Mouse (Mus musculus) hindbrain, embryonic 16.5 days (tissue): ENCODE results near the gene Gatd1. TPM values are rescaled to one million over a fixed set of nuclear protein-coding genes. Genes with fewer than 3 reads are reported as not detected.

Experiments used
- ATAC-seq: fragments of 200-750 bp; cut with Nextera tagmentation; 2 replicates; pipeline ENCODE4 v1.8.0; 2017; ENCODE audit warnings: moderate TSS enrichment, moderate library complexity
- H3K27ac ChIP-seq: fragments of 300-500 bp; sonication (generic); 2 replicates; pipeline ENCODE4 v1.5.1; 2014; ENCODE audit warnings: low read depth, mild to moderate bottlenecking, control low read depth, low read length, moderate library complexity
- H3K27me3 ChIP-seq: fragments of 300-500 bp; sonication (generic); replicated peaks from 2 replicates; pipeline ENCODE4 v1.6.1; 2014; ENCODE audit warnings: low read length; ENCODE audit not compliant: control insufficient read depth, insufficient read depth
- H3K36me3 ChIP-seq: fragments of 300-500 bp; sonication (generic); 2 replicates; pipeline ENCODE4 v1.6.1; 2014; ENCODE audit warnings: mild to moderate bottlenecking, low read length, moderate library complexity, mixed read lengths; ENCODE audit not compliant: control insufficient read depth, insufficient read depth
- H3K4me1 ChIP-seq: fragments of 300-500 bp; sonication (generic); 2 replicates; pipeline ENCODE4 v1.6.1; 2014; ENCODE audit warnings: low read depth, low read length; ENCODE audit not compliant: control insufficient read depth, insufficient read depth
- H3K4me2 ChIP-seq: fragments of 300-500 bp; sonication (generic); 2 replicates; pipeline ENCODE4 v1.6.1; 2014; ENCODE audit warnings: mild to moderate bottlenecking, low read length, control low read depth, moderate library complexity
- H3K4me3 ChIP-seq: fragments of 300-500 bp; sonication (generic); 2 replicates; pipeline ENCODE4 v1.5.1; 2014; ENCODE audit warnings: mild to moderate bottlenecking, low read length, control low read depth, moderate library complexity
- H3K9ac ChIP-seq: fragments of 300-500 bp; sonication (generic); 2 replicates; pipeline ENCODE4 v1.6.1; 2014; ENCODE audit warnings: low read depth, mild to moderate bottlenecking, control low read depth, low read length, moderate library complexity
- H3K9me3 ChIP-seq: fragments of 300-500 bp; sonication (generic); 2 replicates; pipeline ENCODE4 v1.6.1; 2014; ENCODE audit warnings: mild to moderate bottlenecking, low read length, moderate library complexity; ENCODE audit not compliant: control insufficient read depth
- WGBS: fragments of 180-500 bp; shearing (Covaris S2); extraction: QIAGEN DNeasy Blood & Tissue Kit; methylation state at CpG from one replicate; pipeline ENCODE4 v1.1.7; 2014; 5-methylcytosine and 5-hydroxymethylcytosine counted together
- polyA plus RNA-seq: library from polyadenylated mRNA; unstranded; fragments of >200 nt; fragmentation: Nextera tagmentation; extraction: Ambion mirVana; gene quantifications from 2 replicates; pipeline ENCODE4 v1.2.1, GENCODE M21; 2015

Gene Gatd1
- polyA plus RNA-seq, 1 experiment from 2014 or later, result 51.8 TPM

DNA sequence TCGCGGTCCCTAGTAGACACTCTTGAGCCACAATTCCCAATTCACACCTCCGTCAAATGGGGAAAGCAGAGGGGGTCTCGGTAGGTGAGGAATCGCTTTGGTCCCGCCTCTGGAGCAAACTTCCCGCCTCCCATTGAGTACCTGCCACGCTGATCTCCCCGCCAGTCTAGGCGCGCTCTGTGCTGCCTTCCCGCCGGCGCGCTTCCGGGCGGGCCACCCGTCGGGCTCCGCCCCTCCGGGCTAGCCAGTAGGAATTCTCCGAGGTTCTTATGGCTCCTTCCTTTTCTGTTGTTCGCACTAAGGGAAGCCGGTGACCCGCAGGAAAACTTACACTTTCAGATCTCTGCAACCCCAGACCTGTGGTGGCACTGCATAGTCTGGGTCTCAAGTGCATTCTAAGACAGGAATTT is 29.9 kb upstream of the Gatd1 start, which contains the start of gene Pidd1:
Gene Pidd1 (minus strand): TSS at position 198 of the 410 bp plus-strand sequence.
- Histone ChIP-seq H3K9ac (peak within 1 kb of the TSS; percentile 56), H3K27ac (no peak within 1 kb of the TSS), H3K4me3 (peak within 1 kb of the TSS; percentile 37), H3K36me3 (no peaks in the 10 kb centered on the region), H3K27me3 (no peaks in the 10 kb centered on the region), H3K4me1 (peaks cover 20% of the 10 kb centered on the region), H3K9me3 (no peaks in the 10 kb centered on the region), H3K4me2 (peak within 1 kb of the TSS; percentile 71)
- under 1% methylated on average over 25 of the region's 25 CpGs for WGBS
- ATAC-seq, result no peak

DNA sequence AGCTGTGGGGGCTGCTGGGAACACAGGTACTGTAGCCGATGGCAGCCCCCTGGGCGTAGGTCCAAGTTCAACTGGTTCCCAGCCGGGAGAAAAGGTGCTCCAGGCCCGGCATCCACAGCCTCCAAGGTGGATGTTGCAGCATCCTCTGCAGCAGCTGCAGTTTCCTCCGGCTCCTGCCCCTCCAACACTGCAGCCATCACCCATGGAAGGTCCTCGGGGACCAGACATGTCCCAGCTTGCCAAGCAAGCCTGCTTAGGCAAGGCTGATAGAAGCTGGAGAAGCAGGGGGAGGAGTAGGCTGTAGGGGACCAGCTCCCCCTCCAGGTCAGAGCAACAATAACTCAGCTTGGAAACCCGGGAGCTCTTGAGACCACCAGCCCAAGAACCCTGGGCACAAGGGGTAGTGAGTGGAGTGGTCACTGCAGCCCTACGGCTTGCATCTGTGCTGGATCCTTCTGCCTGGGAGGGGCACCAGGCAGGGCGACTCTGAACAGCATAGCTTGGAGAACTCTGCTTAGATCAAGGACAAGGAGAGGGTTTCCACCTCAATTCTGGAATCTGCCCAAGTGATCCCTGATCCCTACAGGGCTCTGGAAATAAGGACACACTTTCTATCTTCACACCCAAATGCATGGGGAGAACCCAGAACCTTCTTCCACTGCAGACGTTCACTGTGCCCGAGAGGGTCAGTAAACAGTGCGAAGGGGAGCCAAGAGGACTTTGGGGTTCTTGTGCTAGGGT is 29.3 kb upstream of the Gatd1 start:
- H3K27ac ChIP-seq, result no peak overlapping the region
- H3K4me2 ChIP-seq, result peak overlapping the region; percentile 71
- no peaks in the 10 kb centered on the region for H3K27me3 ChIP-seq
- H3K36me3 ChIP-seq, result no peaks in the 10 kb centered on the region; the same call in 1 of the 2 replicates
- WGBS, result 32% methylated on average over 12 of the region's 12 CpGs
- peak overlapping the region; percentile 56 for H3K9ac ChIP-seq
- H3K9me3 ChIP-seq, result no peaks in the 10 kb centered on the region
- H3K4me3 ChIP-seq, result peak overlapping the region; percentile 37
- ATAC-seq, result no peak
- H3K4me1 ChIP-seq, result peaks cover 14% of the 10 kb centered on the region

DNA sequence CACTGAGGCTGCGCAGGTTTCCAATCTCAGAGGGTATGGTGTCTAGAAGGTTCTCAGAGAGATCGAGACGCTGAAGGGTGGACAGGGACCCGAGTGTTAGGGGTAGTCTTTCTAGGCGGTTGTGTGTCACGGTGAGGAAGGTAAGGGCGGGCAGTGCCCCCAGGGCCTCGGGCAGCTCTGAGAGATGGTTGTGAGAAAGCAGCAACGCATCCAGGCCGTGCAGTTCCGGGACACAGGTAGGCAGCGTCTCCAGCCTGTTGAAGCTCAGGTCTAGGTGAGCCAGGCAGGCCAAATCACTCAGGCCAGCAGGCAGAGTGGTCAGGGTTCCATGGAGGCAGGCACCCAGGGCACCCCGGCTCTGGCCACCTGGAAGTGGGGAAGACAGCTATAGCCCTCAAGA is 28.3 kb upstream of the Gatd1 start:
- ATAC-seq, result no peak
- H3K27me3 ChIP-seq, result no peaks in the 10 kb centered on the region
- H3K4me3 ChIP-seq, result no peak overlapping the region
- H3K9ac ChIP-seq, result no peak overlapping the region; the same call in 1 of the 2 replicates
- H3K27ac ChIP-seq, result no peak overlapping the region
- no peaks in the 10 kb centered on the region for H3K9me3 ChIP-seq
- H3K36me3 ChIP-seq, result no peaks in the 10 kb centered on the region; the same call in 1 of the 2 replicates
- H3K4me2 ChIP-seq, result no peak overlapping the region; the same call in 1 of the 2 replicates
- WGBS, result 93% methylated on average over 13 of the region's 13 CpGs
- peaks cover 12% of the 10 kb centered on the region for H3K4me1 ChIP-seq

DNA sequence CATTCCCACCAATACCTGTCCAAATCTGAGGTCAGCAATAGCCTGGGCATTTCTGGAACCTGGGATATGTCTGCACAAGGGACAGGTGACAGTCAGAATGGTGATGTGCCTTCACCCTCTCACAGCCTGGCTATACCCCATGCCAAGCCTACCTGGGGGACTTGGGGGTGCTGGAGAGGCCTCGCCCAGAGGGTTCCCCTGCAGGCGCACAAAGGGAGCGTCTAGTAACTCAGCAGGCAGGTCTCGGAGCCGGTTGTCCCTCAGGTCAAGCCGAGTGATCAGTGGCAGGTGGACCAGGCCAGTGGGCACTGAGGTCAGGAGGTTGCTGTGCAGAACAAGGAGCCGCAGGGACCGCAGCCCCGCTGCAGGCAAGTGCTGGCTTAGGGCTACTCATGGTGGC is 27.5 kb upstream of the Gatd1 start:
- 90% methylated on average over 9 of the region's 9 CpGs for WGBS
- no peaks in the 10 kb centered on the region; the same call in 1 of the 2 replicates for H3K36me3 ChIP-seq
- H3K9ac ChIP-seq, result no peak overlapping the region
- peaks cover 14% of the 10 kb centered on the region for H3K4me1 ChIP-seq
- ATAC-seq, result no peak
- H3K4me2 ChIP-seq, result no peak overlapping the region
- H3K27ac ChIP-seq, result no peak overlapping the region
- H3K4me3 ChIP-seq, result no peak overlapping the region
- H3K27me3 ChIP-seq, result no peaks in the 10 kb centered on the region
- no peaks in the 10 kb centered on the region for H3K9me3 ChIP-seq

DNA sequence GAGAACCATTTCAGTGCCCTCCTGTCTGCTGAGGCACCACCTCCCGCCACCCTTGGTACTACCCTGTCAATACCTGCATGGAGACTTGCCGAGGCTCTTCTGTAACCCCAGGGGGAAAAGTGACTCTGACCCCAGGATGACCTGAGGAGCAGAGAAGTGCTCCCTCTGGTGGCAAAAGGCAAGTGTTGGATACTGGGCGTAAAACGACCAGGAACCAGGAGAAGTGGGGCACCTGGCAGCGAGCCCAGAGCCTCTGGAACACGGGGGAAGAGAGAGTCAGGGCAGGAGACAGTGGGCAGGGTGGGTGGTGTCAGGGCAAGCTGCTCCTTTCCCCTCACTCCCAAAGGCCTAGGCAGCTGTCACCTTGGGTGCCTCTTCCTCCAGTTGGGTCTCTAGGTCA is 26.7 kb upstream of the Gatd1 start:
- no peaks in the 10 kb centered on the region for H3K9me3 ChIP-seq
- 28% methylated on average over 6 of the region's 6 CpGs for WGBS
- no peaks in the 10 kb centered on the region for H3K27me3 ChIP-seq
- no peak overlapping the region for H3K4me2 ChIP-seq
- no peak for ATAC-seq
- H3K27ac ChIP-seq, result no peak overlapping the region
- H3K4me3 ChIP-seq, result no peak overlapping the region
- H3K9ac ChIP-seq, result no peak overlapping the region
- H3K36me3 ChIP-seq, result no peaks in the 10 kb centered on the region; the same call in 1 of the 2 replicates
- peaks cover 17% of the 10 kb centered on the region for H3K4me1 ChIP-seq

DNA sequence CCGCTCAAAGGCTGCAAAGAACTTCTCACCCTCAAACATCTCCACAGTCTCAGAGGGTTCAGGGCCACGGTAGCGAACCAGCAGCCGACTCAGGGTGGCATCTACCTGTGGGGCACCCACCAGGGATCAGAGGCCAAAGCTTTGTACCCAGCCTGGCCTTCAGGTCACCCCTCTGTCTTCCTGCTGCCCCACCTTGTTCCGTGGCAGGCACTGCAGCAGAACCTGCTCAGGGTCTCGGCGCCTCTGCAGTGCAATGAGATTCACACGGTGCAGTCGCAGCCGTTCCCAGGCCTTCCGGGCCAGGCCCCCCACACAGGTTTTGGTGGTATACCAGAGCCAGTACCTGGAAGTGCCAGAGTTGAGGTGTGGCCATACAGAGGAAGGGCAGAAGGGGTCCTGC is 25.9 kb upstream of the Gatd1 start:
- H3K36me3 ChIP-seq, result no peaks in the 10 kb centered on the region; the same call in 1 of the 2 replicates
- H3K4me1 ChIP-seq, result peaks cover 20% of the 10 kb centered on the region
- ATAC-seq, result no peak
- H3K9me3 ChIP-seq, result no peaks in the 10 kb centered on the region
- H3K4me3 ChIP-seq, result no peak overlapping the region
- no peaks in the 10 kb centered on the region for H3K27me3 ChIP-seq
- no peak overlapping the region for H3K9ac ChIP-seq
- H3K4me2 ChIP-seq, result no peak overlapping the region
- WGBS, result 96% methylated on average over 11 of the region's 11 CpGs
- no peak overlapping the region for H3K27ac ChIP-seq

DNA sequence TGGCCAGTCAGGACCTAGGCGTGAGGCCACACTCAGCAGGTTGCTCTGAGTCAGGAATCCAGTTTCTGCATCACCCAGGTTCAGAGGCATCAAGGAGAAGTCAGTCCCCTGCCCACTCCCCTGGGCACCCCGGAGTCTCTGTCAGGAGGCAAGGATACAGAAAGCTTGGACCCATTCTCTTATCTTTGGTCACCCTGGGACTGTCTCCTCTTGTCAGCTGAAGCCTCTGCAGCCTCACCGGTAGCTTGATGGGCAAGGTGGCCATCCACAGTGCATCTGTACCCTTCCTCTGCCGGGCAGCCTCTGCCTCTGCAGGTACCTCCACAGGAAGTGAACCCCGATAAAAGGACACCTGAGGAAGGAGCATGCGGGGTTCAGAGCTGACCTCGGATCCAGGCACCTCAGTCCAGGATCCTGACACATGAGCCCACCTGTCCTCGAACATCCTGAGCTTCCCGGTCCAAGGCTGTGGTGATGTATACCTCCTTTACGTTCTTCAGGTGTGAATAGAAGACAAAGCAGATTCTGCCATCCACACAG is 25.3 kb upstream of the Gatd1 start:
- Histone ChIP-seq H3K36me3 (no peaks in the 10 kb centered on the region; the same call in 1 of the 2 replicates), H3K4me2 (no peak overlapping the region), H3K4me1 (peaks cover 22% of the 10 kb centered on the region), H3K4me3 (no peak overlapping the region), H3K27me3 (no peaks in the 10 kb centered on the region), H3K9ac (no peak overlapping the region), H3K27ac (no peak overlapping the region), H3K9me3 (no peaks in the 10 kb centered on the region)
- no peak for ATAC-seq
- 96% methylated on average over 10 of the region's 10 CpGs for WGBS

DNA sequence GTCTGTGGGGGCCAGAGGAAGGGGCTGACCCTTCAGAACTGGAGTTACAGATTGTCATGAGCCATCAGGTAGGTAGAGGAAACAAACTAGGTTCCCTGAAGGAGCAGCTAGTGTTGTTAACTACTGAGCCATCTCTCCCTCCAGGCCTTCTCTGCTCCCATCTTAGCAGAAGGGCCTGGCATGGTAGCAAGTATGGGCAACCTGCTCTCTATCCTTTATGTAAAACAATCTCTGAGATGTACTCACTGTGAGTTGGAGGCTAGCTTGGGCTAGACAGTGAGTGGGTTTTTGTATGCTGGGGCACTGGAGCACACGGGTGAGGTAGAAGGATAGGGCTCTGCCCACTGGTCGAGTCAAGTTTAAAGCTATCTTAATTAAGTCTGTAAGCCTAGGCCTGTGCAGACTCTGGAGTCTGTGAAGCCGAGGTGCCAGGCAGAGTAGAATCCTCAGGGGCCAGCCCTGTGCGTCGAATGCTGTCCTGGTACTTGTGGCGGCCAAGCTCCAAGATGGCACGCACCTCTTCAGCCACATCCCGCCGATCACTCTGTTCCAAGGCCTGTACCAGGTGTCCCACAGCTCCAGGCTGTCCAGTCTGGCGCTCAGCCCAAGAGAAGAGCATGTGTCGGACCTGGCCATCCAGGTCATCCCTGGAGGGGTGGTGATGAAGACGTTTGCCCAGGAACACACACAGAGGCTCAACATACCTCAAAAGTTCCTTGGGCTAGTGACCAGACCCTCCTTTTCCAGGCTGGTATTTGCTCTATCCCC is 24.4 kb upstream of the Gatd1 start:
- Histone ChIP-seq H3K27ac (peak overlapping the region; percentile 78), H3K4me3 (no peak overlapping the region), H3K9me3 (no peaks in the 10 kb centered on the region), H3K36me3 (peaks cover 2% of the 10 kb centered on the region; the same call in 1 of the 2 replicates), H3K27me3 (no peaks in the 10 kb centered on the region), H3K4me2 (peak overlapping the region; percentile 87), H3K9ac (no peak overlapping the region), H3K4me1 (peaks cover 22% of the 10 kb centered on the region)
- 87% methylated on average over 12 of the region's 12 CpGs for WGBS
- ATAC-seq, result no peak
